Mouse (Mus musculus) spleen, adult 2 months (tissue): ENCODE data around the gene Rasgrf2.

Experiments used
- CTCF ChIP-seq: fragments of 200-500 bp; IDR thresholded peaks from 2 replicates; pipeline ENCODE4 v1.5.1; 2011; ENCODE audit warnings: mild to moderate bottlenecking, inconsistent platforms; ENCODE audit not compliant: insufficient read depth, insufficient read length, insufficient replicate concordance; ENCODE audit errors: extremely low read depth
- POLR2A ChIP-seq: fragments of 200-500 bp; IDR thresholded peaks from 2 replicates; pipeline ENCODE4 v1.6.1; 2011; ENCODE audit warnings: low read depth, low read length, inconsistent platforms

GRCm38 (mm10) chr13:92053001-92053400 lies 78.5 kb downstream of the Rasgrf2 start:
- TF ChIP-seq POLR2A (no peak), CTCF (no peak)
